Mouse (Mus musculus): ENCODE measurements around the gene Rexo1. TPM values are rescaled to one million over a fixed set of nuclear protein-coding genes. Genes with fewer than 3 reads are reported as not detected.

Gene Rexo1
- polyA plus RNA-seq, 1 experiment from 2014 or later = 28.8 TPM

- H3K9ac ChIP-seq = no peak overlapping the region
- 55% methylated on average over 10 of the region's 10 CpGs for WGBS
- peaks cover 16% of the 10 kb centered on the region for H3K4me1 ChIP-seq (replicated peaks)
- H3K27me3 ChIP-seq = peaks cover 81% of the 10 kb centered on the region
- H3K4me2 ChIP-seq = no peak overlapping the region
- no peaks in the 10 kb centered on the region for H3K9me3 ChIP-seq
- no peaks in the 10 kb centered on the region for H3K36me3 ChIP-seq
- no peak overlapping the region for H3K4me3 ChIP-seq
- ATAC-seq (ENCODE audit: low FRiP score) = no peak
- H3K27ac ChIP-seq = no peak overlapping the region
Observed at GRCm38 (mm10) chr10:80510273-80510660, 51.1 kb downstream of the Rexo1 start.

GRCm38 (mm10) chr10:80509412-80510272 lies 51.7 kb downstream of the Rexo1 start:
- Histone ChIP-seq H3K27me3 (peaks cover 81% of the 10 kb centered on the region), H3K36me3 (no peaks in the 10 kb centered on the region), H3K9me3 (no peaks in the 10 kb centered on the region), H3K9ac (peak overlapping the region; percentile 35; the same call in 1 of the 2 replicates), H3K27ac (no peak overlapping the region), H3K4me2 (peak overlapping the region; percentile 42), H3K4me3 (0 out of 2 replicates have a peak overlapping the region, but pooled peaks have one; percentile 17), H3K4me1 (replicated peaks) (peaks cover 15% of the 10 kb centered on the region)
- 14% methylated on average over 20 of the region's 20 CpGs for WGBS
- no peak for ATAC-seq (ENCODE audit: low FRiP score)

- Histone ChIP-seq H3K4me1 (replicated peaks) (peaks cover 10% of the 10 kb centered on the region), H3K9me3 (no peaks in the 10 kb centered on the region), H3K27ac (no peak overlapping the region), H3K4me3 (no peak overlapping the region), H3K36me3 (no peaks in the 10 kb centered on the region), H3K27me3 (peaks cover 83% of the 10 kb centered on the region), H3K4me2 (no peak overlapping the region), H3K9ac (no peak overlapping the region)
- 3% methylated on average over 11 of the region's 11 CpGs for WGBS
- ATAC-seq (ENCODE audit: low FRiP score) = no peak
Observed at GRCm38 (mm10) chr10:80506222-80506621, 55.1 kb downstream of the Rexo1 start.

GRCm38 (mm10) chr10:80504724-80505123 lies 56.6 kb downstream of the Rexo1 start:
- Histone ChIP-seq H3K4me3 (no peak overlapping the region), H3K27me3 (peaks cover 83% of the 10 kb centered on the region), H3K4me2 (no peak overlapping the region), H3K9ac (no peak overlapping the region), H3K4me1 (replicated peaks) (peaks cover 10% of the 10 kb centered on the region), H3K9me3 (no peaks in the 10 kb centered on the region), H3K36me3 (no peaks in the 10 kb centered on the region), H3K27ac (no peak overlapping the region)
- WGBS = 0% methylated on average over 9 of the region's 9 CpGs
- ATAC-seq (ENCODE audit: low FRiP score) = no peak

DNA sequence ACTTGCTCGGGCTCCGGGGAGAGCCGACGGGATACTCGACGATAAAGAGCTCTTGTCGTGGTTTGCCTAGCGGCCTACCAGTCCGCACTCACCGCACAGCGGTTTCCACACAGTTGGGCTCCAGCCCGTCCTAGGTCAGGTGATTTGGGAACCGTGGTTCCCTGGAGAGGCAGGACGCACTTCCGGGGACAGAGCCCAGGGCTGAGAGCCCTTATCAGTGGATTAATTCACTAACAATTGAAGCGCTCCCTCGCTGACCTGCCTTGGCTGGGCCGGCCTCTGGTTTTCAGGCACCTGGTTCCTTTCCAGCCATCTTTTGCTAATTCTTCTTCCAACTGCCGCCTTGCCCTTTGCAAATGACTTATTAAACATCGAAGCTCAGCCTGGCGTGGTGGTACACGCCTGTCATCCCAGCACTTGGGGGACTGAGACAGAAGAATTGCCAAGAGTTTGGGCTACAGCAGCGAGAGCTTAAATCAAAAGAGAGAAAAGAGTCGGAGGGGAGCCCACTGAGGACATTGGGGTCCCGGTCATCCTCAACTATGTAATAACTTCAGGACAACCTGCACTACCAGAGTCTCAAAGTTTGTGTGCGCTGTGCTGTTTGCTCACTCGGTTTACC lies 57.6 kb downstream of the Rexo1 start:
- no peak for ATAC-seq (ENCODE audit: low FRiP score)
- 1% methylated on average over 27 of the region's 27 CpGs for WGBS
- Histone ChIP-seq H3K4me3 (no peak overlapping the region), H3K27ac (no peak overlapping the region), H3K36me3 (no peaks in the 10 kb centered on the region), H3K27me3 (peaks cover 85% of the 10 kb centered on the region), H3K9ac (no peak overlapping the region), H3K9me3 (no peaks in the 10 kb centered on the region), H3K4me1 (replicated peaks) (peaks cover 13% of the 10 kb centered on the region), H3K4me2 (no peak overlapping the region)

- no peaks in the 10 kb centered on the region for H3K36me3 ChIP-seq
- H3K4me3 ChIP-seq = no peak overlapping the region
- no peak overlapping the region for H3K4me2 ChIP-seq
- ATAC-seq (ENCODE audit: low FRiP score) = no peak
- H3K27me3 ChIP-seq = peaks cover 90% of the 10 kb centered on the region
- H3K27ac ChIP-seq = no peak overlapping the region
- H3K9ac ChIP-seq = no peak overlapping the region
- H3K9me3 ChIP-seq = no peaks in the 10 kb centered on the region
- peaks cover 14% of the 10 kb centered on the region for H3K4me1 ChIP-seq (replicated peaks)
- 1% methylated on average over 22 of the region's 22 CpGs for WGBS
Observed at GRCm38 (mm10) chr10:80502819-80503314, 58.5 kb downstream of the Rexo1 start.

DNA sequence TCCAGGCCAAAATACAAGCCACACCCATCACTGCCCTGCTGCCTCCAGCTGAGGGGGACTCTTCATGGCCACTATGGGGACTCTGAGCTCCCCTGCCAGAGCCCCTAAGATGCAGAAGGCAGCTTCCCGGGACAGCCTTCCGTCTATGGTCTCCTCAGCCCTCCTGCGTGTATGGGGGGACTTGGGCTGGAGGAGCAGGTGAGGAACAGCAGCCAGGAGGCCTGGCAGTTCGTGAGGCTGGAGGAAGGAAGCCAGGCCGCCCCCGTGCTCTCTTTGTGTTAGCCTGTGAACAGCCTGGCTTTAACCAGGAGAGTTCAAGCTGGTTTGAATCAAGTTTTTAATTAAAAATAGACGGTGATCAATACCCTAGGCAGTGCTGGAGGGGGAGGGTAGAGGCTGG lies 59.1 kb downstream of the Rexo1 start:
- H3K9me3 ChIP-seq = no peaks in the 10 kb centered on the region
- ATAC-seq (ENCODE audit: low FRiP score) = no peak
- peaks cover 90% of the 10 kb centered on the region for H3K27me3 ChIP-seq
- H3K4me1 ChIP-seq (replicated peaks) = peaks cover 14% of the 10 kb centered on the region
- under 1% methylated on average over 7 of the region's 7 CpGs for WGBS
- no peak overlapping the region for H3K4me3 ChIP-seq
- no peaks in the 10 kb centered on the region for H3K36me3 ChIP-seq
- H3K27ac ChIP-seq = no peak overlapping the region
- no peak overlapping the region for H3K4me2 ChIP-seq
- peak overlapping the region; percentile 10; the same call in 1 of the 2 replicates for H3K9ac ChIP-seq

DNA sequence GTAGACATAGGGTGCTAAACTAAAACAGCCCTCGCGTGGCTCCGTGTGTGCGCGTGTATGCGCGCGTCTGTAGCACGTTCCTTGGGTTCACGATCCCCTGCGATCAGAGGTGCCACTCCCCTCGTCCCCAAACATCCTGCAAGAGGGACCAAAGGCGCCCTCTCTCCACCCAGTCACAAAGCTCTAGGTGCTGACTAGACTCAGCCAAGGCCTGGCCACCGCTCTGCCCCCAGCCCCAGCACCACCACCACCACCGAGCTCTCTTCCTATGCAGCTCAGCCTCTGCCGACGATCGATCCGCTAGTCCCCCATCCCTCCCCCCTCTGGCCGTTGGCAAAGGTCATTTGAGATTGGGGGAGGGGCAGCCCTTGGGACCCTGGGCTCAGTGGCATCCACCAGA lies 64.9 kb downstream of the Rexo1 start:
- peak overlapping the region; percentile 65 for H3K4me2 ChIP-seq
- peaks cover 33% of the 10 kb centered on the region for H3K4me1 ChIP-seq (replicated peaks)
- H3K9me3 ChIP-seq = no peaks in the 10 kb centered on the region
- H3K27ac ChIP-seq = peak overlapping the region; percentile 74
- ATAC-seq (ENCODE audit: low FRiP score) = no peak
- H3K4me3 ChIP-seq = peak overlapping the region; percentile 43
- H3K9ac ChIP-seq = peak overlapping the region; percentile 68; the same call in 1 of the 2 replicates
- H3K27me3 ChIP-seq = peaks cover 98% of the 10 kb centered on the region
- no peaks in the 10 kb centered on the region for H3K36me3 ChIP-seq
- WGBS = 2% methylated on average over 20 of the region's 20 CpGs

GRCm38 (mm10) chr10:80495901-80496300 lies 65.5 kb downstream of the Rexo1 start:
- H3K9ac ChIP-seq = peak overlapping the region; percentile 68
- ATAC-seq (ENCODE audit: low FRiP score) = no peak
- H3K36me3 ChIP-seq = no peaks in the 10 kb centered on the region
- peaks cover 36% of the 10 kb centered on the region for H3K4me1 ChIP-seq (replicated peaks)
- peak overlapping the region; percentile 43 for H3K4me3 ChIP-seq
- H3K27me3 ChIP-seq = peaks cover 98% of the 10 kb centered on the region
- 0% methylated on average over 35 of the region's 35 CpGs for WGBS
- peak overlapping the region; percentile 74 for H3K27ac ChIP-seq
- peak overlapping the region; percentile 65 for H3K4me2 ChIP-seq
- H3K9me3 ChIP-seq = no peaks in the 10 kb centered on the region

DNA sequence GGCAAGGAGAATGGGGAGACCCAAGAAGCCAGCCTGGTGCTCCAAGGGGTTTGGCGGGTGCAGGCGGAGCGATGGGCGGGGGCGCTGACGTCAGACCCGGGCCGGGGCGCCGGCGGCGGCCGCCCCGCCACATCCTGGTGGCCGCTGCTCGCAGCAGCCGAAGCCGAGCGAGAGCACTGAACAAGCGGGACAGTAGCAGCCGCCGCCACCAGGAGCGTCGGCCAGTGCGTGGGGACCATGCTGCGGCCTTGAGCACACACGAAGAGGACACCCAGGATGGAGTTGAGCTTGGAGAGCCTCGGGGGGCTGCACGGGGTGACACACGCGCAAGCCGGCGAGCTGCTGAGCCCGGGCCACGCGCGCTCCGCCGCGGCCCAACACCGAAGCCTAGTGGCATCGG lies 66.6 kb downstream of the Rexo1 start, which contains the start of gene Onecut3:
Gene Onecut3, plus strand, starts transcription at position 104 of the 400 bp plus-strand sequence.
- under 1% methylated on average over 37 of the region's 42 CpGs for WGBS
- peak within 1 kb of the TSS; percentile 43 for H3K4me3 ChIP-seq
- peak within 1 kb of the TSS; percentile 68 for H3K9ac ChIP-seq
- H3K36me3 ChIP-seq = no peaks in the 10 kb centered on the region
- peak; percentile 37; the same call in 1 of the 2 replicates for ATAC-seq (ENCODE audit: low FRiP score)
- H3K27ac ChIP-seq = peak within 1 kb of the TSS; percentile 74
- H3K9me3 ChIP-seq = no peaks in the 10 kb centered on the region
- H3K4me1 ChIP-seq (replicated peaks) = peaks cover 39% of the 10 kb centered on the region
- H3K4me2 ChIP-seq = peak within 1 kb of the TSS; percentile 65
- H3K27me3 ChIP-seq = peaks cover 98% of the 10 kb centered on the region

All from hindbrain, embryonic 13.5 days (tissue).